Mouse (Mus musculus) spleen, adult 2 months (tissue): ENCODE results near the gene C1ql1. TPM values are rescaled to one million over a fixed set of nuclear protein-coding genes. Genes with fewer than 3 reads are reported as not detected.

Experiments used
- DNase-seq, 2 experiments: peaks; one replicate each; pipeline versions ENCODE4 v3.0.0 to v3.0.0-alpha.2; 2012 to 2021; ENCODE audit warnings: low spot score in 2 of 2, low read depth in 1 of 2
- H3K27ac ChIP-seq: fragments of 200-500 bp; 2 replicates; pipeline ENCODE4 v1.5.1; 2012; ENCODE audit warnings: low read length, inconsistent platforms; ENCODE audit not compliant: insufficient read depth
- H3K27me3 ChIP-seq: fragments of 200-500 bp; 2 replicates; pipeline ENCODE4 v1.6.1; 2012; ENCODE audit warnings: mild to moderate bottlenecking, moderate library complexity, low read length, inconsistent platforms; ENCODE audit not compliant: control insufficient read depth, insufficient read depth
- H3K36me3 ChIP-seq: fragments of 200-500 bp; 2 replicates; pipeline ENCODE4 v1.6.1; 2012; ENCODE audit warnings: mild to moderate bottlenecking, low read length, inconsistent platforms; ENCODE audit not compliant: control insufficient read depth, insufficient read depth
- H3K4me1 ChIP-seq: fragments of 200-500 bp; 2 replicates; pipeline ENCODE4 v1.6.1; 2011; ENCODE audit warnings: inconsistent platforms; ENCODE audit not compliant: control insufficient read depth, insufficient read depth, insufficient read length
- H3K4me3 ChIP-seq: fragments of 200-500 bp; 2 replicates; pipeline ENCODE4 v1.5.1; 2011; ENCODE audit warnings: mild to moderate bottlenecking, inconsistent platforms; ENCODE audit not compliant: insufficient read depth, insufficient read length; ENCODE audit errors: extremely low read depth
- CTCF ChIP-seq: fragments of 200-500 bp; IDR thresholded peaks from 2 replicates; pipeline ENCODE4 v1.5.1; 2011; ENCODE audit warnings: mild to moderate bottlenecking, inconsistent platforms; ENCODE audit not compliant: insufficient read depth, insufficient read length, insufficient replicate concordance; ENCODE audit errors: extremely low read depth
- POLR2A ChIP-seq: fragments of 200-500 bp; IDR thresholded peaks from 2 replicates; pipeline ENCODE4 v1.6.1; 2011; ENCODE audit warnings: low read depth, low read length, inconsistent platforms
- WGBS: fragments of 180-500 bp; shearing (Covaris S2); methylation state at CpG from one replicate; pipeline ENCODE4 v1.1.7; 2018; 5-methylcytosine and 5-hydroxymethylcytosine counted together
- polyA plus RNA-seq: library from polyadenylated mRNA; depleted of rRNA; stranded (reverse); fragments of >200 nt; gene quantifications from 2 replicates; pipeline ENCODE4 v1.2.3, GENCODE M21; 2012

Gene C1ql1
- polyA plus RNA-seq, 1 experiment = not detected

- 0 out of 2 replicates have a peak, but pooled peaks cover 1% of the 10 kb centered on the region for H3K36me3 ChIP-seq
- no peaks in the 10 kb centered on the region for H3K27me3 ChIP-seq
- no peak overlapping the region for H3K27ac ChIP-seq
- TF ChIP-seq CTCF = no peak
- no peak for TF ChIP-seq POLR2A
- DNase-seq = no peak
- H3K4me3 ChIP-seq = no peak overlapping the region
- 90% methylated on average over 5 of the region's 5 CpGs for WGBS
- H3K4me1 ChIP-seq = no peaks in the 10 kb centered on the region
These were observed 44.4 kb downstream of the C1ql1 start for GRCm38 (mm10) chr11:102902107-102902506.

GRCm38 (mm10) chr11:102901199-102901598, 45.3 kb downstream of the C1ql1 start:
- no peak for DNase-seq
- Histone ChIP-seq H3K4me1 (no peaks in the 10 kb centered on the region), H3K27me3 (no peaks in the 10 kb centered on the region), H3K27ac (no peak overlapping the region), H3K36me3 (no peaks in the 10 kb centered on the region), H3K4me3 (no peak overlapping the region)
- 48% methylated on average over 4 of the region's 4 CpGs for WGBS
- TF ChIP-seq POLR2A = no peak
- TF ChIP-seq CTCF = no peak

GRCm38 (mm10) chr11:102900763-102901162, 45.7 kb downstream of the C1ql1 start, which contains the start of gene Gfap:
Gene Gfap, minus strand, starts transcription at chr11:102900912.
- Histone ChIP-seq H3K4me1 (no peaks in the 10 kb centered on the region), H3K4me3 (no peak within 1 kb of the TSS), H3K27me3 (no peaks in the 10 kb centered on the region), H3K36me3 (no peaks in the 10 kb centered on the region), H3K27ac (no peak within 1 kb of the TSS)
- peak in 1 of 2 experiments; percentile 43 for DNase-seq
- TF ChIP-seq POLR2A (no peak), CTCF (peak; percentile 74; the same call in 1 of the 2 replicates)
- 14% methylated on average over 7 of the region's 7 CpGs for WGBS

GRCm38 (mm10) chr11:102898408-102898807, 48.1 kb downstream of the C1ql1 start:
- TF ChIP-seq CTCF (no peak), POLR2A (no peak)
- Histone ChIP-seq H3K36me3 (no peaks in the 10 kb centered on the region), H3K4me1 (0 out of 2 replicates have a peak, but pooled peaks cover under 1% of the 10 kb centered on the region), H3K27ac (no peak overlapping the region), H3K27me3 (no peaks in the 10 kb centered on the region), H3K4me3 (no peak overlapping the region)
- no peak for DNase-seq
- 84% methylated on average over 9 of the region's 9 CpGs for WGBS

GRCm38 (mm10) chr11:102896641-102897040, 49.8 kb downstream of the C1ql1 start:
- no peak for DNase-seq
- Histone ChIP-seq H3K27ac (no peak overlapping the region), H3K27me3 (no peaks in the 10 kb centered on the region), H3K4me3 (no peak overlapping the region), H3K4me1 (peaks cover 2% of the 10 kb centered on the region; the same call in 1 of the 2 replicates), H3K36me3 (no peaks in the 10 kb centered on the region)
- WGBS = 85% methylated on average over 20 of the region's 20 CpGs
- TF ChIP-seq CTCF = no peak
- no peak for TF ChIP-seq POLR2A

GRCm38 (mm10) chr11:102895779-102896178, 50.7 kb downstream of the C1ql1 start:
- no peak for DNase-seq
- H3K27ac ChIP-seq = no peak overlapping the region
- WGBS = 81% methylated on average over 9 of the region's 9 CpGs
- H3K4me1 ChIP-seq = peaks cover 2% of the 10 kb centered on the region; the same call in 1 of the 2 replicates
- no peak for TF ChIP-seq CTCF
- H3K27me3 ChIP-seq = no peaks in the 10 kb centered on the region
- no peak overlapping the region for H3K4me3 ChIP-seq
- no peaks in the 10 kb centered on the region for H3K36me3 ChIP-seq

GRCm38 (mm10) chr11:102894716-102895115, 51.8 kb downstream of the C1ql1 start:
- Histone ChIP-seq H3K36me3 (no peaks in the 10 kb centered on the region), H3K4me1 (peaks cover 2% of the 10 kb centered on the region; the same call in 1 of the 2 replicates), H3K4me3 (no peak overlapping the region), H3K27ac (no peak overlapping the region), H3K27me3 (no peaks in the 10 kb centered on the region)
- 90% methylated on average over 4 of the region's 4 CpGs for WGBS
- no peak for DNase-seq
- TF ChIP-seq CTCF (no peak), POLR2A (no peak)
